Mouse (Mus musculus): Measurements from ENCODE around the gene Rnase13. TPM values are rescaled to one million over a fixed set of nuclear protein-coding genes. Genes with fewer than 3 reads are reported as not detected.
"Not testable (repeated sequence)": the region's sequence is repeated elsewhere in the genome, so short reads cannot be mapped to it uniquely, and the experiment has no call there.

The Rnase13 gene
- not detected for total RNA-seq (2018; cell fraction: chromatin; rRNA removed)
- total RNA-seq (2018; cell fraction: cytosol; rRNA removed), result not detected
- not detected for total RNA-seq (2018; cell fraction: nucleus; rRNA removed)
- not detected in 3 replicates for polyA plus RNA-seq (2018)

DNA sequence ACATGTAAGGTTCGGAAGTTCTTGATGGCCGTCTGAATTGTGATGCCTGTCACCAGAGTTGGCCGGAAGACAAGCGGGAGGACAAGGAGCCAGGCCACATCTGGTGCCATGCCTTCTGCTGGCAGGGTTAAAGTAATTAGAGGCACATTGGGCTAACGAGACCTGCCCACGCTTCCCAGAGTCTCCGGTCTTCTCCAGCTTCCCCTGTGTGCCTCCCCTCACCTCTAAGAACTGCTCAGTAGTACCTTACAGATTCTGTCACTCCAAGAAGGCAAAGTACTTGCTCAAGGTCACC lies at the start of gene Rnase13:
Gene Rnase13 (minus strand): TSS at position 203 of the 295 bp plus-strand sequence.
- H3K27ac ChIP-seq, result no peak within 1 kb of the TSS
- no peaks in the 10 kb centered on the region for H3K36me3 ChIP-seq (ENCODE audit: inconsistent target)
- no peak within 1 kb of the TSS for H3K4me3 ChIP-seq (ENCODE audit: inconsistent target)
- H3K79me2 ChIP-seq (ENCODE audit: inconsistent target), result no peaks in the 10 kb centered on the region
- WGBS (ENCODE audit: missing documents), result 96% methylated on average over 7 of the region's 7 CpGs

DNA sequence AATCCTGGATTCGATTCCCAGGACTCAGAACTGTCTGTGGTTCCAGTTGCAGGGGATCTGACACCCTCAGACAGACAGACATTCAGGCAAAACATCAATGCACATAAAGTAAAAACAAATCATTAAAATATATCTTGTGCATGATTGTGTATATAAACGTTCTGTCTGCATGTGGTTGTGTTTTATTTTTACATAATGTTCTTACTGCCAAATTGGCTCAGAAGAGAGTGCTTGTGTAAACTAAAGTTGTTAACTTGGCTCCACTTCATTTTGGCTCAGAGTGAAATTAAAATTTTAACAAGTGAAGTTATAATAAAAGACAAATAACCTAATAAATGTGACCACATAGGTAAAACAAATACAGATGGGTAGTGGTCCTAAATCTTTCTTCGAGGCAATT lies 44.8 kb upstream of the Rnase13 start:
- Histone ChIP-seq H3K4me3 (ENCODE audit: inconsistent target) (no peak overlapping the region), H3K36me3 (ENCODE audit: inconsistent target) (no peaks in the 10 kb centered on the region), H3K27ac (no peak overlapping the region), H3K79me2 (ENCODE audit: inconsistent target) (no peaks in the 10 kb centered on the region)
- WGBS (ENCODE audit: missing documents), result 97% methylated on average over 3 of the region's 3 CpGs

DNA sequence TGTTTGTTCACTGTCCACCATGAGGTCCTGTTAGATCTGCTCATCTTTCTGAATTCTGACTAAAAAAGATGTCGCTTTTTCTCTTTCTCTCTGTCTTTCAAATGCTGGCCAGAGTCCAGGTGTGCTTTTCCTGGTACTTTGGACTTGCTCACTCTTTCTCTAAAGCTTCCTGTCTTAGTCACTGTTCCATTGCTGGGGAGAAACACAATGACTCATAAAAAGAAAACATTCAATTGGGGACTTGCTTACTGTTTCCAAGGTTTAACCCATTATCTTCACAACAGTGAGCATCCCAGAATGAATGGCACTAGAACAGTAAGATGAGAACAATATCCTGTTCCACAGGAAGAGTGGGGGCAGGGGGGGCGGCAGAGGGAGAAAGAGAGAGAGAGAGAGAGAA lies 37.7 kb upstream of the Rnase13 start:
- 79% methylated on average over 2 of the region's 2 CpGs for WGBS (ENCODE audit: missing documents)
- Histone ChIP-seq H3K27ac (no peak overlapping the region), H3K4me3 (ENCODE audit: inconsistent target) (no peak overlapping the region), H3K36me3 (ENCODE audit: inconsistent target) (no peaks in the 10 kb centered on the region), H3K79me2 (ENCODE audit: inconsistent target) (no peaks in the 10 kb centered on the region)

DNA sequence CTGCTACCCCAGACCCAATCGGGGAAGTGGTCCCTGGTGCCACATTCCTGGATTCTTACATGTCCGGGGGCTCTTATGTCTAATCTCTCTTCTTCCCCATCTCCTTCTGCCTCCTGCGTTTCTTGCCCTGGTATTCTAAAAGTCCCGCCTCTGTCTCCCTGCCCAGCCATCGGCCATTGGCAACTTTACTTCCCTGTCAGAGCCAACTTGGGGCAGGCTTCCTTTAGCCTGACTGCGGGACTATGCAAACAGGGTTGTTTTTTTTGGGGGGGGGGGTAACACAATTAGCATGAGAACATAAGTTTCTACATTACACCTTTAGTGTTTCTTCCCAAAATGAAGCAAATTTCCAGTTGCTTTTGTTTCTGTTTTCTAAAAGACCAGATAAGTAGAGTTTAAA lies 20.8 kb upstream of the Rnase13 start:
- no peaks in the 10 kb centered on the region for H3K36me3 ChIP-seq (ENCODE audit: inconsistent target)
- no peak overlapping the region for H3K27ac ChIP-seq
- no peaks in the 10 kb centered on the region for H3K79me2 ChIP-seq (ENCODE audit: inconsistent target)
- 70% methylated on average over 5 of the region's 6 CpGs for WGBS (ENCODE audit: missing documents)
- H3K4me3 ChIP-seq (ENCODE audit: inconsistent target), result no peak overlapping the region

DNA sequence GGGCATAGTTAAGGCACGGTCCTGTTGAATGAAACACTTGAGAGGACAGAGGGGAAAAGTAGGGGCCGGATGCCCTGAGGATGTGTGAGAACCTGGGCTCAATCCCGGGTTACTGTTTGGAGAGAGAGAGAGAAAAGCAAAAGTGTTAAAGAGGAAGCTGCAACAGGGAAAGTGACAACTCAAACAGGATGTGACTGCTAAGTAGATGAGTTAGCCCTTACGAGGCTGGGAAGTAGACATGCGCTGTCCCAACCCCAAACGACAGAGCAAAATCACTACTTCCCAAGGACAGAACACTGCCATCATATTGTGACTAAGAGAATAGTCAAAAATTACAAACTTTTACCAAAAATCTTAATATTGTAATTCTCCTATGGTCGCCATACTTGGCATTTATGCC lies 19.7 kb upstream of the Rnase13 start:
- WGBS (ENCODE audit: missing documents), result 40% methylated on average over 7 of the region's 7 CpGs
- H3K36me3 ChIP-seq (ENCODE audit: inconsistent target), result no peaks in the 10 kb centered on the region
- H3K79me2 ChIP-seq (ENCODE audit: inconsistent target), result no peaks in the 10 kb centered on the region
- no peak overlapping the region for H3K4me3 ChIP-seq (ENCODE audit: inconsistent target)
- H3K27ac ChIP-seq, result no peak overlapping the region

DNA sequence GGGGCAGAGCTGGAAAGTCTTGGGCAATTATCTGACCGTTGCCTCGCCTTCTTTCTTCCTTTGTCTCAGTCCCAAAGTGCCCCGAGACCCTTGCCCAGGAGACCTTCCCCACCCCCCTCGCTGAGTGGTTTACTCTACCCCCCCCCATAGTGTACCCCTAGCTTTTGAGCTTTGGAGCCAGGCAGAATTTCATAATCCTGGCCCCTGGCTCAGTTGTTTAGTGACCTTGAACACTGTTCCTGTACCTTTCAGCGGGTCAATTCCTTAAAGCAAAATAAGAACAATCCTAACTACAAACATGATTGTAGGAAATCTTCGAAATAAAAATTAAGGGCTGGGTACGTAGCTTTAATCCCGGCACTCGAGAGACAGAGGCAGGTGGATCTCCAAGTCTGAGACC lies 19.0 kb upstream of the Rnase13 start:
- 69% methylated on average over 8 of the region's 9 CpGs for WGBS (ENCODE audit: missing documents)
- H3K27ac ChIP-seq, result no peak overlapping the region; the same call in 1 of the 2 replicates
- no peaks in the 10 kb centered on the region for H3K79me2 ChIP-seq (ENCODE audit: inconsistent target)
- no peaks in the 10 kb centered on the region for H3K36me3 ChIP-seq (ENCODE audit: inconsistent target)
- H3K4me3 ChIP-seq (ENCODE audit: inconsistent target), result no peak overlapping the region

DNA sequence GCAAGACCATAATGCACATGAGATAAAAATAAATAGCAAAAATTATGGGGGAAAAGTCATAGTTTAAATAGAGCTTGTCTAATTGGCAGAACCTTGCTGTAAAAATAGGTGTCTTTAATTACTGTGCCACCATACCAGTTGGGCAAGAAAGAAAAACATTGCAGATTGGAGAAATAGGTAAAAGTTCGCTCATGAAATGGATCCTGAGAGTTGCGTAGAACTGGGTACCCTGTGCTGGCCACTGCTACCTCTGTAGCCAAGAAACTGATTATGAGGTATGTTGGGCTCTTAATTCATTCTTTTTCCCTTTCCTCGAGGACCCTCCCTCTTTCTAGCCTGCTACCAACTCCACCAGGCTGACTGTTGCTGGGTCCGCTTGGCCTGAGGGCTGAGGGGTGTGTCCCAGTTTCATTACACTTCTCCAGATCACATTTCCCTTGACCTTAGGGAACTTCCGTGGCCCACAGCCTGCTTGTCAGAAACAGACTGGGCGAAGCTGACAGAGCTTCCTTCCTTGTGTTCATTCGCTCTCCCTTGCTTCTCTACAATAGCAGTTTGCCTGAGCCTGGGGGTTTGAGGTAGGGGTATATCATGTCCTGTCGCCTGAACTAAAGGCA lies 18.5 kb upstream of the Rnase13 start:
- WGBS (ENCODE audit: missing documents), result 35% methylated on average over 8 of the region's 8 CpGs
- Histone ChIP-seq H3K36me3 (ENCODE audit: inconsistent target) (no peaks in the 10 kb centered on the region), H3K4me3 (ENCODE audit: inconsistent target) (no peak overlapping the region), H3K27ac (no peak overlapping the region; the same call in 1 of the 2 replicates), H3K79me2 (ENCODE audit: inconsistent target) (no peaks in the 10 kb centered on the region)

DNA sequence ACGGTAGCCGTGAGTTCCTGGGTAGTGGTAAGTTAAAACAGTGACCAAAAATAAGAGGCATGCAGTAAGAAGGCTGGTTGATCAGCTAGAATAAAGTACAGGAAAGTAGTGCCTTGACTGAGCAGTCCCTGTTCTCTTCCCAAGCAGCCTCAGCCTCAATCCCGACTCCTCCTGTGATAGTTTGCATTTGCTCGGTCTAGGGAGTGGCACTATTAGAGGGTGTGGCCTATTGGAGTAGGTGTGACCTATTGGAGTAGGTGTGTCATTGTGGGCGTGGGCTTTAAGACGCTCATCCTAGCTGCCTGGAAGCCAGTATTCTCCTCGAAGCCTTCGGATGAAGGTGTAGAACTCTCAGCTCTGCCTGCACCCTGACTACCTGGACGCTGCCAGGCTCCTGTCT lies 16.4 kb upstream of the Rnase13 start:
- 98% methylated on average over 9 of the region's 9 CpGs for WGBS (ENCODE audit: missing documents)
- Histone ChIP-seq H3K4me3 (ENCODE audit: inconsistent target) (no peak overlapping the region), H3K79me2 (ENCODE audit: inconsistent target) (no peaks in the 10 kb centered on the region), H3K36me3 (ENCODE audit: inconsistent target) (no peaks in the 10 kb centered on the region), H3K27ac (no peak overlapping the region)

DNA sequence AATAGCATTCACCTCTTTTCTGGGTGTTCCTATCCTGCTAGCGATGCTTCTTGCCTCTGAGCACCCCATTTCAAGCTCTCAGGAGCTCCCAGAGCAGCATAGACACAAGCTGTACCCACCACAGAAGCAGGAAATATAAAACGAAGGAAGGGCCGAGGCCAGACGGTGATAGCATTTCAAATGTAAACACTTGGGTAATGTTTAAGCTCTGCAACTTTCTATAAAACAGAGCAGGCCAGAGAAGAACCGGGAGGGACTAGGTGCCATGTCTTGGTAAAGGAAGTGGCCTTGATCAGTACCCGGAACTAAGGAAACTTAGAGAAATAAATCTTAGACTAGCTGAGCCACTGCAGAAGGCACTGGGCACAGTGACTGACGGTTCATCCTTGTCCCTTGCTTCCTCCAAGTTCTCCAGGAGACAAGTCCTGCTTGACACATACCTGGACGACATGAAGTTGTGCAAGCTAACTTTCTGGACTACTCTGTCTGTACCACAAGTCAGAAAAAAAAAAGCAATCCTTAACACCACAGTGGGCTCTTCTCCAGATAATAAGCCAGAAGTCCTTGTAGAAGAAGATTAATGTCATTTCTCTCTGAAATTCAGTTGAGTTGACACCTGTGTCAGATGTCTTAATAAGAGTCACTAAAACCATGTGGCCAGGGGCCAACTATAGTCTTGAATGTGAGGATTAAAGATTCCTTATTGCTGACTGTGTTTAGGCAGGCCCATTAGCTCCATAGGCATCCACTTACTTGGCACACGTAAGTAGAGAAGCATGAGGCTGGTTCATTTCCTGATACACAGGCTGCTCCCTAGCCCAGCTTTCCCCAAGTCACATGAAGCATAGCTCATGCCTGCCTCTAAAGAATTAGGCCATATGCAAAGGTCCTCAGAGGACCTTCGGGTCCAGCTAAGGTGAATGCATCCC lies 9.8 kb upstream of the Rnase13 start:
- H3K36me3 ChIP-seq (ENCODE audit: inconsistent target), result no peaks in the 10 kb centered on the region
- no peak overlapping the region for H3K4me3 ChIP-seq (ENCODE audit: inconsistent target)
- 65% methylated on average over 10 of the region's 10 CpGs for WGBS (ENCODE audit: missing documents)
- H3K79me2 ChIP-seq (ENCODE audit: inconsistent target), result no peaks in the 10 kb centered on the region
- H3K27ac ChIP-seq, result no peak overlapping the region

DNA sequence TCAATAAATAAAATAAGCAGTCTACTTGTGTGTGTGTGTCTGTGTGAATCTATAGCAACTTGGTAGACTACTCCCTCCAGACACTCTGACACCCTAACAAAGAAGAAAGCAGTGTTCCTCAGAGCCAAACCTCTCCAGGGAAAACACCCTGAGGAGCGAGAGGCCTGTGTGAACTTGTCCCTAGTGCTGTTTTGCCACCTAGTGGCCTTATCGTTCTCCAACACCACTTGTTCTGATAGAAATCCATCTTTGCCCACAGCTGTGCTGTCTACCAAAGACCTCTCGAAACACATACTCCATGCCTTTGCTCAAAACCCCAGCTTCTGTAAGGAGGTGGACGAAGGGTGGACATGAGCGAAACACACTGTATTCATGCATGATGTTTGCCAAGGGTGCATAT lies 8.3 kb upstream of the Rnase13 start:
- H3K4me3 ChIP-seq (ENCODE audit: inconsistent target), result no peak overlapping the region

DNA sequence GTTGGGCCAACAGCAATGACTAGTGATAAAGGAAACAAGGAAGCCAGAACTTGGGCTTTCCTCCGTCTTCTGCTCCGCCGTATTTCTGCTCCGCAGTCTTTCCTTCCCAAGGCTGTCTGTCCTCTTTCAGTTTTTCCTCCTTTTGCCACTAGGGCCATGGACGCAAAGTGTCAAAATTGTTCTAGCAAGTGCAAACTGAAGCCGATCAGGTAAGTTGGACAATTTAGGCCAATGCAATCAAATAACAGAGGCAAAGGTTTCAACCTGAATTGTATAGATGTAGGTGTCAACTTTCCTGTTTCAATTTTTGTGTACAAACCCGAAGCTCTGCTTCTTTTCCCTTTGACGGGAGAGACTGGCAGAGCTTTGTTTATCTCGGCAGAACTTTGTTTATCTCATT lies 7.4 kb upstream of the Rnase13 start:
- H3K79me2 ChIP-seq (ENCODE audit: inconsistent target), result no peaks in the 10 kb centered on the region
- WGBS (ENCODE audit: missing documents), result 83% methylated on average over 9 of the region's 9 CpGs
- no peak overlapping the region for H3K4me3 ChIP-seq (ENCODE audit: inconsistent target)
- H3K36me3 ChIP-seq (ENCODE audit: inconsistent target), result no peaks in the 10 kb centered on the region
- no peak overlapping the region for H3K27ac ChIP-seq

More for the DNA sequence above, 8.3 kb upstream of the Rnase13 start:
- no peaks in the 10 kb centered on the region for H3K36me3 ChIP-seq (ENCODE audit: inconsistent target)
- no peak overlapping the region for H3K27ac ChIP-seq
- H3K79me2 ChIP-seq (ENCODE audit: inconsistent target), result no peaks in the 10 kb centered on the region
- WGBS (ENCODE audit: missing documents), result 46% methylated on average over 5 of the region's 5 CpGs

DNA sequence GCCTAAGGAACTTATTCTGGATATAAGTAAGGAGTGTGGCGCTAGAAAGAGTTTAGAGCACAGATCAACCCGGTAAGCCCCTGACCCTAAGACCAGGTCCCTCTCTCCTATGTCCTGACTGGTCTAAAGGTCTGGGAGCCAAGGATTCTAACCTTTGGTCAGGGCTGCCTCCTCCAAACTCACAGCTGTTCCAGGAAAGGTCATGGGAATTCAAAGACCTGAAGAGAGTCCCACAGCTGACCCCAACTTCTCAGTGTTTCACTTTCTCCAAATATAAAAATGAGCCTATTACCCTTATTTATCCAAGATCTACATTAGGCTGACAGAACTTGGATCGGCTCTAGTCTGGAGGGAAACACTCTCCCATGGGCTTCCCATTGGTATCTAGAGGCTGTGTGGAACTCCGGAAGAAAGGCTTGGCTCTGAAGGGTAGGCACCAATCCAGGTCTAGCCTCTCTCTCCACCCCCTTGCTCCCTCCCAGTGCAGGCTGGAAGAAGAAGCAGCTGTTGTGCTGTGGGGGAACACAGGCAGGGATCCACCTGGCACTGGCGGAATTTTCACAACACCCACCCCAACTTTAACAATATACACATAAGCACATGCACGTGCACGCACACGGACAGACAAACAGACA lies 6.9 kb upstream of the Rnase13 start:
- Histone ChIP-seq H3K79me2 (ENCODE audit: inconsistent target) (no peaks in the 10 kb centered on the region), H3K27ac (no peak overlapping the region), H3K36me3 (ENCODE audit: inconsistent target) (no peaks in the 10 kb centered on the region), H3K4me3 (ENCODE audit: inconsistent target) (no peak overlapping the region)
- 91% methylated on average over 8 of the region's 8 CpGs for WGBS (ENCODE audit: missing documents)

DNA sequence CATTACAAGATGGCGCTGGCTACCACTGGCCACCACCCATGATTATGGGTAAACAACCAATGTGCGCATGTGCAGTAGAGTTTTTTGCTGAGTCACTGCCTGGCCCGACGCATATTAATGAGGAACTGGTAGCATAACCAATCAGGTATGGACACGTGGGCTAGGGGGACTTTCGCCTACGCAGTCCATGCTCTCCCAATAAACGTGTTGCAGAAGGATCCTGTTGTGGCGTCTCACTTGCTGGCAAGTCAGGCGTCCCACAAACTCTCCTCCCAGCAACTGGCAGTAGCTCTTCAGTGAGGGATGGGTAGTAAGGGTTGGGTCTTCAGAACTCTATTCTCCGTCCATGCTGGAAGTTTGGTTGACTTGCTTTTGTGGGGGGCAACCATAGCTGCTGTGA lies 4.4 kb upstream of the Rnase13 start:
- not testable (repeated sequence) for H3K27ac ChIP-seq; H3K4me3 ChIP-seq (ENCODE audit: inconsistent target); H3K36me3 ChIP-seq (ENCODE audit: inconsistent target); H3K79me2 ChIP-seq (ENCODE audit: inconsistent target)
- 95% methylated on average over 11 of the region's 11 CpGs for whole genome bisulfite sequencing (ENCODE audit: missing documents)

DNA sequence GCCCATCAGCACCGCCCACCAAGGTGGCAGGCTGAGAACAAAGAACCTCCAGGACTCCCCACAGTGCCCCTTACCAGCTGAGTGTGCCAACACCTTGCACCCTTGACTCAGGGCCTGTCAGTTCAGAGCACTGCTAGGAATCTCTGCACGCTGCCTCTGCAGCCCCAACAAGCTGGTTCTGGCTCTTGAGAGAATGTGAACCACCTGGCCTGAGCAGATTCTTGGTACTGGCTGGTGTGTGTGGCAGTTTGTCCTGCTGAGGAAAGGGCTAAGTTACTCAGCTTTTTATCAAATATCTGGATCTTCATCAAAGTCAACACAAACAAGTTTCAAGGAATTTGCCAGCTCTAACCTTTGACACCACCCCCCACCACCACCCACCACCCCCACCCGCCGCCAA lies 919 bp upstream of the Rnase13 start:
- H3K79me2 ChIP-seq (ENCODE audit: inconsistent target), result no peaks in the 10 kb centered on the region
- no peak overlapping the region for H3K27ac ChIP-seq
- H3K4me3 ChIP-seq (ENCODE audit: inconsistent target), result no peak overlapping the region
- no peaks in the 10 kb centered on the region for H3K36me3 ChIP-seq (ENCODE audit: inconsistent target)
- 96% methylated on average over 2 of the region's 4 CpGs for WGBS (ENCODE audit: missing documents)

DNA sequence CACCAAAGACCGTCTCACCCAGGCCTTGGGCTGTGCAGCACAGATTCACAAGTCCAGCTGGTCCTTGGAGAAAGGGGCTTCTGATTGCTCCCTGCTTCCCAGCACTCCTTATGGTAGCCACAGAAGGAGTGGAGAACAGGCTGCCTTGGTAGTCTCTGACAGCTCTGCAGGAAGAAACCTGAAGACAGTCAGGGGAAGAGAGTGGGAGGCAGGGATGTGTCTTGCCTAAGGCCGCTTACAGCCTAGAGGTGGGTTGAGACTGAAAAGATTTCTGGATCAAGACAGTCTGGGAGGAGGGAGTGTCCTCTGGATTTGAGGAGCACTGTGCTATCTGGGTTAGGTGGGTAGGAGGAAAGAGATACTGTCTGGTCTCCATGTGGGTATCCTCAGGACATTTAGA lies 337 bp upstream of the Rnase13 start:
- Histone ChIP-seq H3K79me2 (ENCODE audit: inconsistent target) (no peaks in the 10 kb centered on the region), H3K36me3 (ENCODE audit: inconsistent target) (no peaks in the 10 kb centered on the region), H3K27ac (no peak overlapping the region), H3K4me3 (ENCODE audit: inconsistent target) (no peak overlapping the region)
- 96% methylated on average over 2 of the region's 2 CpGs for WGBS (ENCODE audit: missing documents)
